In the genomic region with DNA sequence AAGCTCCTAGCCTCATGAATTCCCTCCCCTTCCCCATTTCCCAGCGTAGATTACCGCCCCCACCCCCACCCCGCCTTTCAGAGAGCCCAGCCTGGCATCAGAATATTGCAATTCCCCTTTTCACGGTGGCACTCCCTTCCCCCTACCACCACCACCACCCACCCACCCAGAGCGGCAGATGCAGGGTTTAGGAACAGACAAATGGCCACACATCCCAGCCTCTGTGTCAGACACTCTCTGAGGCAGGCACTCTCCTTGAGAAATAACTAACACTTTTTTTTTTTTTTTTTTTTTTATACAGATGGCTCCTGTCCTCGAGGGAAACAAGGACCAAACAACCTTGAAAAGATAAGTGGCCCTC, we compare ENCODE assay signal across 8 mouse cellular contexts. TPM values are rescaled to one million over a fixed set of nuclear protein-coding genes. Genes with fewer than 3 reads are reported as not detected.
DNase-seq lines count a peak whose midpoint lies in the region; ATAC-seq and TF ChIP-seq lines count a peak whose summit lies in the region.

No protein-coding gene starts in this region.

- H3K4me1 ChIP-seq in thymus, adult 2 months (replicated peaks; ENCODE audit: control insufficient read depth, insufficient read depth, low read length) = no peaks in the 10 kb centered on the region
- H3K4me1 ChIP-seq in liver, embryonic 16.5 days (ENCODE audit: control insufficient read depth, low read depth, low read length) = no peaks in the 10 kb centered on the region

- TF ChIP-seq POLR2A in thymus, adult 2 months (IDR thresholded peaks at IDR 0.05; ENCODE audit: control insufficient read depth, extremely low read depth, insufficient read depth, low read length, poor library complexity) = no peak

- H3K36me3 ChIP-seq in thymus, adult 2 months (ENCODE audit: control insufficient read depth, insufficient read depth, low read length) = no peaks in the 10 kb centered on the region
- H3K36me3 ChIP-seq in liver, embryonic 16.5 days (ENCODE audit: control insufficient read depth, insufficient read depth) = no peaks in the 10 kb centered on the region

- no peaks in the 10 kb centered on the region for H3K9me3 ChIP-seq in liver, embryonic 16.5 days (replicated peaks; ENCODE audit: control insufficient read depth, low read length)

- intact Hi-C loops in gastrocnemius, adult 2 months (cut with DNase I) = loop anchor here (5.0 to 10.0 kb wide), 3 partner anchors 35 to 280 kb away; no protein-coding TSS in a partner anchor
- intact Hi-C loops in left cerebral cortex, postnatal 25 days (cut with DNase I) = loop anchor here (5.0 kb wide), 1 partner anchor 280 kb away; no protein-coding TSS in a partner anchor

- 10% methylated on average over 6 of the region's 6 CpGs for WGBS in thymus, adult 2 months
- WGBS in liver, embryonic 16.5 days (ENCODE audit: insufficient replicate concordance) = 6% methylated on average over 6 of the region's 6 CpGs

- no peak overlapping the region; the same call in 1 of the 2 replicates for H3K9ac ChIP-seq in liver, embryonic 16.5 days (ENCODE audit: low read depth, low read length)

- H3K27me3 ChIP-seq in thymus, adult 2 months (ENCODE audit: control insufficient read depth, insufficient read depth, low read length) = no peaks in the 10 kb centered on the region
- no peaks in the 10 kb centered on the region for H3K27me3 ChIP-seq in liver, embryonic 16.5 days (ENCODE audit: control insufficient read depth, insufficient read depth, low read depth, low read length)

- peak overlapping the region; percentile 65 for H3K4me2 ChIP-seq in liver, embryonic 16.5 days (ENCODE audit: low read depth, low read length)

- H3K27ac ChIP-seq in gastrocnemius, adult 2 months = no peak overlapping the region
- H3K27ac ChIP-seq in thymus, adult 2 months (ENCODE audit: control insufficient read depth, insufficient read depth, low read length) = no peak overlapping the region
- no peak overlapping the region for H3K27ac ChIP-seq in liver, embryonic 16.5 days (ENCODE audit: low read length)

- no peak for DNase-seq in gastrocnemius, adult 2 months
- DNase-seq in gastrocnemius, postnatal 4 days (ENCODE audit: low spot score in 2 of 2) = no peak
- DNase-seq in thymus, adult 2 months = no peak
- DNase-seq in thymus, postnatal 10 days (ENCODE audit: low spot score in 2 of 2) = no peak
- no peak for DNase-seq in adrenal gland, adult 18-20 months (ENCODE audit: low spot score in 2 of 2)
- no peak for DNase-seq in left cerebral cortex, postnatal 25 days (ENCODE audit: low spot score in 2 of 2)
- no peak for DNase-seq in adrenal gland, postnatal 10 days

- TF ChIP-seq CTCF in gastrocnemius, adult 2 months (IDR thresholded peaks at IDR 0.05) = no peak
- TF ChIP-seq CTCF in thymus, adult 2 months (IDR thresholded peaks at IDR 0.05; ENCODE audit: borderline replicate concordance, control insufficient read depth, extremely low read depth, insufficient read depth, low read length, poor library complexity) = no peak

- peak overlapping the region; percentile 66 for H3K4me3 ChIP-seq in gastrocnemius, adult 2 months
- peak overlapping the region; percentile 27 for H3K4me3 ChIP-seq in thymus, adult 2 months (ENCODE audit: control insufficient read depth, insufficient read depth, low read length)
- H3K4me3 ChIP-seq in liver, embryonic 16.5 days (ENCODE audit: low read depth, low read length) = peak overlapping the region; percentile 55

- no peak for ATAC-seq in liver, embryonic 16.5 days (ENCODE audit: low read depth)

RNA-seq across cellular contexts. Expression of a gene that starts 19.2 kb away (rescaled TPM):
- total RNA-seq in gastrocnemius, adult 2 months (2021) = not detected
- not detected for total RNA-seq in gastrocnemius, postnatal 4 days (2021)
- 0.13 and 0.18 TPM in 2 replicates for polyA plus RNA-seq in thymus, adult 2 months (2012; rRNA removed)
- polyA plus RNA-seq in liver, embryonic 16.5 days (2015; fragmentation: Nextera tagmentation; extraction: Ambion mirVana) = 0.12 and 0.19 TPM in 2 replicates
- total RNA-seq in adrenal gland, adult 18-20 months (2021) = under 1 TPM in 1 of 2 experiments, not detected in 1; 0.03 TPM
- total RNA-seq in left cerebral cortex, postnatal 25 days (2021) = not detected
- total RNA-seq in adrenal gland, postnatal 10 days (2021) = under 1 TPM in 1 of 2 experiments, not detected in 1; 0.03 TPM

RNA-seq across cellular contexts. Expression of a gene that starts 22.7 kb away (rescaled TPM):
- total RNA-seq in gastrocnemius, adult 2 months (2021) = 100 to 1,000 TPM in 1 of 2 experiments, 10 to 100 TPM in 1; 79.9 to 203 TPM
- 10 to 100 TPM; 68.3 to 69.4 TPM for total RNA-seq in gastrocnemius, postnatal 4 days (2021)
- polyA plus RNA-seq in thymus, adult 2 months (2012; rRNA removed) = 0.08 and 0.42 TPM in 2 replicates
- 0.11 TPM in 1 of 2 replicates, not detected in the other for polyA plus RNA-seq in liver, embryonic 16.5 days (2015; fragmentation: Nextera tagmentation; extraction: Ambion mirVana)
- total RNA-seq in adrenal gland, adult 18-20 months (2021) = not detected
- total RNA-seq in left cerebral cortex, postnatal 25 days (2021) = not detected
- 1 to 10 TPM; 1.5 to 1.6 TPM for total RNA-seq in adrenal gland, postnatal 10 days (2021)

RNA-seq across cellular contexts. Expression of a gene that starts 59.7 kb away (rescaled TPM):
- 1 to 10 TPM; 4.9 to 6.1 TPM for total RNA-seq in gastrocnemius, adult 2 months (2021)
- 1 to 10 TPM; 8.7 TPM for total RNA-seq in gastrocnemius, postnatal 4 days (2021)
- 24.3 and 25.1 TPM in 2 replicates for polyA plus RNA-seq in thymus, adult 2 months (2012; rRNA removed)
- polyA plus RNA-seq in liver, embryonic 16.5 days (2015; fragmentation: Nextera tagmentation; extraction: Ambion mirVana) = 35.4 and 44.3 TPM in 2 replicates
- 10 to 100 TPM in 1 of 2 experiments, 1 to 10 TPM in 1; 9.5 to 10.2 TPM for total RNA-seq in adrenal gland, adult 18-20 months (2021)
- 1 to 10 TPM; 8.5 to 9.1 TPM for total RNA-seq in left cerebral cortex, postnatal 25 days (2021)
- total RNA-seq in adrenal gland, postnatal 10 days (2021) = 10 to 100 TPM; 15.3 to 17.3 TPM

Comparison
In these comparisons a context has a peak if more than half of its experiments do, and no peak if none do; other contexts are left out.
1. RNA of a gene that starts 22.7 kb away (total RNA-seq): 79.9 to 203 TPM in gastrocnemius, adult 2 months and 68.3 to 69.4 TPM in gastrocnemius, postnatal 4 days; 1.5 to 1.6 TPM in adrenal gland, postnatal 10 days, not detected in left cerebral cortex, postnatal 25 days and not detected in adrenal gland, adult 18-20 months; every median in the first group is over 10 times any median in the second.
2. Peak in every context shown above with its lines, with median percentiles within 50 percentile points of each other: H3K4me3 ChIP-seq.